Mouse (Mus musculus) liver, embryonic 13.5 days (tissue): ENCODE measurements around the gene Pgs1. TPM values are rescaled to one million over a fixed set of nuclear protein-coding genes. Genes with fewer than 3 reads are reported as not detected.

Source experiments
- ATAC-seq: fragments of 200-750 bp; cut with Nextera tagmentation; 2 replicates; pipeline ENCODE4 v1.8.0; 2017; ENCODE audit warnings: low read depth, mild to moderate bottlenecking, moderate number of reproducible peaks, moderate library complexity
- DNase-seq: peaks from one replicate; pipeline ENCODE4 v3.0.0; 2022
- H3K27ac ChIP-seq: fragments of 300-500 bp; sonication (generic); 2 replicates; pipeline ENCODE4 v1.5.1; 2015; ENCODE audit warnings: moderate library complexity, mild to moderate bottlenecking, inconsistent platforms
- H3K27me3 ChIP-seq: fragments of 300-500 bp; sonication (generic); 2 replicates; pipeline ENCODE4 v1.6.1; 2015; ENCODE audit warnings: mild to moderate bottlenecking, inconsistent platforms
- H3K36me3 ChIP-seq: fragments of 300-500 bp; sonication (generic); 2 replicates; pipeline ENCODE4 v1.6.1; 2015; ENCODE audit warnings: mild to moderate bottlenecking, inconsistent platforms
- H3K4me1 ChIP-seq: fragments of 300-500 bp; sonication (generic); replicated peaks from 2 replicates; pipeline ENCODE4 v1.6.1; 2015; ENCODE audit warnings: inconsistent platforms
- H3K4me2 ChIP-seq: fragments of 300-500 bp; sonication (generic); 2 replicates; pipeline ENCODE4 v1.6.1; 2015; ENCODE audit warnings: inconsistent platforms, mild to moderate bottlenecking, moderate library complexity
- H3K4me3 ChIP-seq: fragments of 300-500 bp; sonication (generic); replicated peaks from 2 replicates; pipeline ENCODE4 v1.5.1; 2015; ENCODE audit warnings: mild to moderate bottlenecking, inconsistent platforms
- H3K9ac ChIP-seq: fragments of 300-500 bp; sonication (generic); 2 replicates; pipeline ENCODE4 v1.6.1; 2015; ENCODE audit warnings: mild to moderate bottlenecking, inconsistent platforms
- H3K9me3 ChIP-seq: fragments of 300-500 bp; sonication (generic); replicated peaks from 2 replicates; pipeline ENCODE4 v1.6.1; 2016; ENCODE audit warnings: inconsistent platforms
- WGBS: fragments of 180-500 bp; shearing (Covaris S2); methylation state at CpG from one replicate; pipeline ENCODE4 v1.1.7; 2015; ENCODE audit not compliant: insufficient replicate concordance; 5-methylcytosine and 5-hydroxymethylcytosine counted together
- polyA plus RNA-seq: library from polyadenylated mRNA; unstranded; fragments of >200 nt; fragmentation: Nextera tagmentation; extraction: Ambion mirVana; gene quantifications from 2 replicates; pipeline ENCODE4 v1.2.1, GENCODE M21; 2015

The Pgs1 gene
- polyA plus RNA-seq, 1 experiment from 2014 or later: 18.1 TPM

- no peak overlapping the region for H3K4me3 ChIP-seq
- no peak for DNase-seq
- no peaks in the 10 kb centered on the region for H3K4me1 ChIP-seq
- WGBS: 69% methylated on average over 13 of the region's 13 CpGs
- no peak overlapping the region for H3K4me2 ChIP-seq
- H3K27ac ChIP-seq: no peak overlapping the region
- H3K9ac ChIP-seq: no peak overlapping the region
- no peak for ATAC-seq
- peaks cover 8% of the 10 kb centered on the region; the same call in 1 of the 2 replicates for H3K36me3 ChIP-seq
- no peaks in the 10 kb centered on the region for H3K27me3 ChIP-seq
- H3K9me3 ChIP-seq: no peaks in the 10 kb centered on the region
These were observed 48.3 kb downstream of the Pgs1 start for GRCm38 (mm10) chr11:118034395-118034794.

DNA sequence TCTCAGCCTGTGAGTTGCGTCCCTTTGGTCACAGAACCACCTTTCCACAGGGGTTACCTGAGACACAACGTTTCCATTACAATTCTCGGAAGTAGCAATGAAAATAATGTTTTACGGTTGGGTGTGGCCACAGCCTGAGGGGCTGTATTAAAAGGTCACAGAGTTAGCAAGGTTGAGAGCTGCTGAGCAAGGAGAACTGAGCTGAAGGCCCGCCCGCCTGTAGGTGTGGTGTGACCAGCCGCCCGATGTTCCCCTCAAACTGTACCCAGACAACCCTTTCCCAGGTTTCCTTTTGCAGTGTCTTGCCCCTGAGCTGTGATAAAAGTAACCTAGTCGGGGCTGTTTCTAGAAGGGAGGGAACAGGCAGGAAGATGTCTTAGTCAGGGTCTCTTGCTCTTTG, 49.0 kb downstream of the Pgs1 start:
- Histone ChIP-seq H3K9ac (no peak overlapping the region), H3K9me3 (no peaks in the 10 kb centered on the region), H3K36me3 (peaks cover 8% of the 10 kb centered on the region; the same call in 1 of the 2 replicates), H3K4me2 (no peak overlapping the region), H3K27me3 (no peaks in the 10 kb centered on the region), H3K27ac (no peak overlapping the region), H3K4me3 (no peak overlapping the region), H3K4me1 (no peaks in the 10 kb centered on the region)
- no peak for DNase-seq
- 51% methylated on average over 9 of the region's 9 CpGs for WGBS
- no peak for ATAC-seq

- no peak overlapping the region for H3K27ac ChIP-seq
- H3K9ac ChIP-seq: no peak overlapping the region
- ATAC-seq (no peak), DNase-seq (no peak)
- H3K9me3 ChIP-seq: no peaks in the 10 kb centered on the region
- 73% methylated on average over 9 of the region's 9 CpGs for WGBS
- no peak overlapping the region for H3K4me3 ChIP-seq
- H3K36me3 ChIP-seq: no peaks in the 10 kb centered on the region
- H3K4me2 ChIP-seq: no peak overlapping the region
- H3K27me3 ChIP-seq: no peaks in the 10 kb centered on the region
- H3K4me1 ChIP-seq: no peaks in the 10 kb centered on the region
These were observed 56.7 kb downstream of the Pgs1 start for GRCm38 (mm10) chr11:118042791-118043190.

DNA sequence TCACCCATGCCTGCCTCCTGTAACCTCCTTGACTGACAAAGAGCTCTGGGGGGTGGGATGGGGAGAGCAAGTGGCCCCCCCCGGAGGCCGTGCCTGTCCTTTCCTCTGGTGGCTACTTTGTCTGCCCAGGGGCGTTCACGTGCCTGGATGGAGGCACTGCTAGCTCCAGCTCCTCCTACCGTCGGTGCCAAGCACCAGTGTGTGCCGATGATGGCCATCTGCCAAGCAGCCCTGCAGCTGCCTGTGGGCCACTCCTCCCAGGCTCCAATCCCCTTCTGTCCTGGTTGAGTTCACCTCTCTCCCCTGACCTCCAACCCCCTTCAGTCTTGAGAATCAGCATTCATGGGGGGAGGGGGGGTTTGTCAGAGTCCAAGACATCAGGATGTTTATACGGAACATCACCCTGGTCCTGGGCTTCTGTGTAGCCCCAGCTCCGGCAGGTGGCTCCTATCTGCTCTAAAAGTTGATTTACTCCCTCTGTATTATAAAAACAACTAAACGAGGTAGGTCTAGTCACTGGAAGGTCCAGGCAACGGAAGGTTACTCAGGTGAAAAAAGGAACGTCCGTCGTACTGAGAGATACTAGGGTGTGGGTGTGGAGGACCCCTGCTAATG, 57.3 kb downstream of the Pgs1 start:
- Histone ChIP-seq H3K36me3 (no peaks in the 10 kb centered on the region), H3K27ac (no peak overlapping the region), H3K4me3 (no peak overlapping the region), H3K4me2 (no peak overlapping the region), H3K27me3 (no peaks in the 10 kb centered on the region), H3K9ac (no peak overlapping the region), H3K9me3 (no peaks in the 10 kb centered on the region), H3K4me1 (no peaks in the 10 kb centered on the region)
- WGBS: 60% methylated on average over 14 of the region's 14 CpGs
- no peak for DNase-seq
- no peak for ATAC-seq

DNA sequence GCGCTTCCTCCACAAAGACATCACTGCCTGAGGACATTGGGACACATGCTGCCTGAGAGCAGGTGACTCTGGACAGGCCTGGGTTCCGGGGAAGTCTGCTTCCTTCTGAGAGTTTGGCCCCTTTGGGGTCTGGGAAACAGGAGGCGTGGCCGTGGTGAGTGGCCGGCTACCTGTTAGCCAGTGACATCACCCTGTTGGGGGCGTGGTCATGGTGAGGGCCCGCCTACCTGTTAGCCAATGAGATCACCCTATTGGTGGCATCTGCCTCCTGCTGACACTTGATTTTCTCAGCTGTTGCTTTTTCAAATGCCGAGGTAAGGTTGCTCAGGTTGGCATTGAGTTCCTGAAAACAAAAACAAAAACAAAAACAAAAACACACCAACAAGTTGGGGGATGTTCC, 63.5 kb downstream of the Pgs1 start:
- Histone ChIP-seq H3K36me3 (no peaks in the 10 kb centered on the region), H3K4me3 (no peak overlapping the region), H3K4me2 (no peak overlapping the region), H3K4me1 (no peaks in the 10 kb centered on the region), H3K27ac (no peak overlapping the region), H3K27me3 (0 out of 2 replicates have a peak, but pooled peaks cover 3% of the 10 kb centered on the region), H3K9me3 (no peaks in the 10 kb centered on the region), H3K9ac (no peak overlapping the region)
- 35% methylated on average over 8 of the region's 8 CpGs for WGBS
- no peak for ATAC-seq
- no peak for DNase-seq

DNA sequence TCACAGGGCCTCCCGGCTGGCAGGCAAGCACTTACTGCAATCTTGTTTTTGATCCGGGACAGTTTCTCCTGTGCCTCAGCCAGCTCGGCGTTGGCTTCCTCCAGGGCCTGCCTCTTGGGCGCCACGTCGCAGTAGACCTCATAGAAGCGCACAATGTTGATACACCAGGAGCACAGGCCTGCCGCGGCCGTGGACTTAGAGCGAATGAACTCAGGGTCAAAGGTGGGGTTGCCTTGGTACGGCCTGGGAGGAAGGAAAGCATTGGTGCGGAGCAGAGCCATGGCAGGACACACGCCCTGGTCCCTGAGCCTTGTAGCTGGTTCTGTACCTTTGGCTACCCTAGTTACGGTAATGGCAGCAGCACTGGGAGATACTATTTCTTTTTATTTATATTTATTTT, 64.1 kb downstream of the Pgs1 start:
- DNase-seq (no peak), ATAC-seq (no peak)
- Histone ChIP-seq H3K27me3 (0 out of 2 replicates have a peak, but pooled peaks cover 3% of the 10 kb centered on the region), H3K27ac (no peak overlapping the region), H3K4me3 (no peak overlapping the region), H3K9ac (no peak overlapping the region), H3K4me2 (no peak overlapping the region), H3K36me3 (no peaks in the 10 kb centered on the region), H3K9me3 (no peaks in the 10 kb centered on the region), H3K4me1 (no peaks in the 10 kb centered on the region)
- WGBS: 73% methylated on average over 16 of the region's 16 CpGs

DNA sequence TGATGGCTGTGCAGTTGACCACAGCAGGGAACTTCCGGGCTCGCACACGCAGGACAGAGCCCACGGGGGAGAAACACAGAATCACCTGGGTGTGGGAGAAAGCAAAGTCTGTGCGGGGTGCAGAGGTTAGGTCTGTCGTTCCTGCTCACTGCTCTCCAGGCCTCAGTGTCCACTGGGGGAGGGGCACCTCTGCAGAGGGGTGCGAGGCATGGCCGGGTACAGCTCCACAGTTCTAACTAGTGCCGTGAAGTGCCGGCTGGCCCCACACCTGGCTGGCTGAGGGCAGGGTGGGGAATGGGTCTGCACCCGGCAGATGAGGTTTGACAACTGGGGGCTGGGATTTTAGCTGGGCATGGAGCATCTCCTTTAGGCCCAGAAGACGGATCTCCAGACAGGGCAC, 72.3 kb downstream of the Pgs1 start:
- H3K36me3 ChIP-seq: no peaks in the 10 kb centered on the region
- H3K9me3 ChIP-seq: no peaks in the 10 kb centered on the region
- H3K4me1 ChIP-seq: no peaks in the 10 kb centered on the region
- 59% methylated on average over 12 of the region's 12 CpGs for WGBS
- no peak overlapping the region for H3K9ac ChIP-seq
- DNase-seq (no peak), ATAC-seq (no peak)
- 0 out of 2 replicates have a peak, but pooled peaks cover 3% of the 10 kb centered on the region for H3K27me3 ChIP-seq
- no peak overlapping the region for H3K4me2 ChIP-seq
- H3K27ac ChIP-seq: no peak overlapping the region
- no peak overlapping the region for H3K4me3 ChIP-seq

DNA sequence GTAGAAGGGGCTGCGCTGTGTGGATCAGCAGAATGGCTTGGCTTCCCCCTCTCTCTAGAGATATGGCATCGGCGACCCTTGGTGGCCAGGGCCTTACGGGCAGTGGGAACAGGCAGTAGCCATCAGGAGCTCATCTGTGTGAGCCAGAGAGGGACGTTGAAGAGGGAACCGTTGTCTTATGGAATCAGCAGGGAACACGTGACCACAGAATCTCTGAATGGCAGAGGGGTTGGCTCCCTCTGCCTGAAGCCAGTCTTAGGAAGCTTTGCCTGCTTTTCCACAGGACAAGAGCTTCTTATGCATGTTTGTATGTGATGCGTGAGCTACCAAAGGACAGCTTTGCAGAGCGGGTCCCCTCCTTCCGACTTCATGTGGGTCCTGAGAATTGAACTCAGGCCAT, 72.8 kb downstream of the Pgs1 start:
- 49% methylated on average over 10 of the region's 10 CpGs for WGBS
- no peak for ATAC-seq

DNA sequence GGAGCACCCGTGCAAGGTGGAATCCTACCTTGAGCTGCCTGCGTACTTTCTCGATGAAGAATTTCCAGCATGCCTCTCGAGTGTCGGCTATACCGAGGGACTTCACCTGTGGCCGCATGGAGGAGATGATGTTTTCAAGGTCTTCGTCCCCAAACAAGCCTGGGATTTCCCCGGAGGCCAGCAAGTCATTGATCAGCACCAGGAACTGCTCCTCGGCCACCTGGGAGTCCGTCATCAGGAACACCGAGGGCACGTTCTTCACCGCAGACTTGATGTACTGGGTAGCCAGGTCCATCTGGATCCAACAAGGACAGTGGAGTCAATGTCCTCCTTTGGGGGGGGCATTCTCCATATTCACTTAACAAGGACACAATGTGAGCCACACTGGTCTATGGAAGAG, 73.9 kb downstream of the Pgs1 start:
- Histone ChIP-seq H3K27me3 (0 out of 2 replicates have a peak, but pooled peaks cover 3% of the 10 kb centered on the region), H3K36me3 (no peaks in the 10 kb centered on the region), H3K4me2 (no peak overlapping the region), H3K4me1 (no peaks in the 10 kb centered on the region), H3K9me3 (no peaks in the 10 kb centered on the region), H3K9ac (no peak overlapping the region), H3K27ac (no peak overlapping the region), H3K4me3 (no peak overlapping the region)
- WGBS: 63% methylated on average over 14 of the region's 14 CpGs
- ATAC-seq (no peak), DNase-seq (no peak)

More for the DNA sequence above, 72.8 kb downstream of the Pgs1 start:
- H3K4me1 ChIP-seq: no peaks in the 10 kb centered on the region
- H3K4me3 ChIP-seq: no peak overlapping the region
- 0 out of 2 replicates have a peak, but pooled peaks cover 3% of the 10 kb centered on the region for H3K27me3 ChIP-seq
- no peak for DNase-seq
- no peak overlapping the region for H3K9ac ChIP-seq
- H3K4me2 ChIP-seq: no peak overlapping the region
- H3K9me3 ChIP-seq: no peaks in the 10 kb centered on the region
- no peak overlapping the region for H3K27ac ChIP-seq
- no peaks in the 10 kb centered on the region for H3K36me3 ChIP-seq

DNA sequence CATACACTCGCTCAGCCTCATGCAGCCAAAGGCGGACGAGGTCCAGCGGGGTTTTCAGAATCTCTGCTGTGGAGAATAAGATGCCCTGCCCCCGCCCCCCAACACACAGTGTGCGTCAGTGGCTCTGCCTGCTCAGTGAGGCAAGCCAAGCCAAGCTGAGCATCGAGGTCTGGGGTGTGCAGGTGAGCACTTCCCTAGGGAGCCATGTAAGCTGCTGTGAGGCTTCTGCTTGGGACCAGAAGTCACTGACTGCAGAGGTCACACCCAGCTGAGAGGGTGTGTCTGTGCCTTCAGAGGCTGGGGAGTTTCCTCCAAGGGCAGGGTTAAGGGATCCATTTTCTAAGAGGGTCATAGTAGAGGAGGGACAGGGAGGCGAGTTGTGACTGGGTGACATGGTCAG, 81.5 kb downstream of the Pgs1 start:
- DNase-seq (no peak), ATAC-seq (no peak)
- H3K4me2 ChIP-seq: no peak overlapping the region
- 59% methylated on average over 8 of the region's 8 CpGs for WGBS
- H3K27ac ChIP-seq: no peak overlapping the region
- 0 out of 2 replicates have a peak, but pooled peaks cover 3% of the 10 kb centered on the region for H3K27me3 ChIP-seq
- no peaks in the 10 kb centered on the region for H3K4me1 ChIP-seq
- H3K36me3 ChIP-seq: no peaks in the 10 kb centered on the region
- no peak overlapping the region for H3K9ac ChIP-seq
- H3K4me3 ChIP-seq: no peak overlapping the region
- no peaks in the 10 kb centered on the region for H3K9me3 ChIP-seq

DNA sequence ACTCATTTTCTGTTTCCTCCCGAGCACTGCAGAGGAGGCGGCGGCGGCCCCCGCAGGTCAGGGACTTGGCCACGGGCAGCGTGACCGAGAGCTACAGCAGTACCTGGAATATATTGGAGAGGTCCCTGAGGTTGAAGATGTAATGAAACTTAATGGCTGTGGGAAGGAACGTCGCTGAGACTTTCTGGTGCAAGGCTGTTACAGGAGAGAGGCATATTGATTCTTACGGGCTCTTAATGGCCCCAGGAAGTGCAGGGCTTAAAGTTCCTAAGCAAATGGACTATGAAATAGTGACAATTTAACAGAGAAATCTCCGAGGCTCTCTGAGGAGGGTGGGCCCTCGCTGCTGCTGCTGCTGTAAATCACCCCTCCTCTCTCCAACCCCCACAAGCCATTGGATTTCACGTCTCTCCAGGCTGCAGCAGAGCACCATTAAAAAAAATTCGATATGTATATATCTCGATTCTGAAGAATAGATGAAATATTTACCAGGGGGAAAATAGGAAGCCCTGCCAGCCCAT, 82.8 kb downstream of the Pgs1 start:
- no peak overlapping the region for H3K9ac ChIP-seq
- H3K27me3 ChIP-seq: 0 out of 2 replicates have a peak, but pooled peaks cover 3% of the 10 kb centered on the region
- H3K9me3 ChIP-seq: no peaks in the 10 kb centered on the region
- WGBS: 69% methylated on average over 16 of the region's 16 CpGs
- no peak overlapping the region for H3K27ac ChIP-seq
- ATAC-seq: no peak
- no peak overlapping the region for H3K4me3 ChIP-seq
- H3K4me2 ChIP-seq: no peak overlapping the region
- H3K36me3 ChIP-seq: no peaks in the 10 kb centered on the region
- DNase-seq: no peak
- 0 out of 2 replicates have a peak, but pooled peaks cover 4% of the 10 kb centered on the region for H3K4me1 ChIP-seq
